Mouse (Mus musculus) liver, embryonic 14 days (tissue): Measurements from ENCODE around the gene Coro1c. TPM values are rescaled to one million over a fixed set of nuclear protein-coding genes. Genes with fewer than 3 reads are reported as not detected.

Source experiments
- polyA plus RNA-seq: library from polyadenylated mRNA; depleted of rRNA; stranded (reverse); fragments of >200 nt; gene quantifications from 2 replicates; pipeline ENCODE4 v1.2.3, GENCODE M21; 2012; rRNA removed

The Coro1c gene
- polyA plus RNA-seq, result 25.3 and 27.4 TPM in 2 replicates

DNA sequence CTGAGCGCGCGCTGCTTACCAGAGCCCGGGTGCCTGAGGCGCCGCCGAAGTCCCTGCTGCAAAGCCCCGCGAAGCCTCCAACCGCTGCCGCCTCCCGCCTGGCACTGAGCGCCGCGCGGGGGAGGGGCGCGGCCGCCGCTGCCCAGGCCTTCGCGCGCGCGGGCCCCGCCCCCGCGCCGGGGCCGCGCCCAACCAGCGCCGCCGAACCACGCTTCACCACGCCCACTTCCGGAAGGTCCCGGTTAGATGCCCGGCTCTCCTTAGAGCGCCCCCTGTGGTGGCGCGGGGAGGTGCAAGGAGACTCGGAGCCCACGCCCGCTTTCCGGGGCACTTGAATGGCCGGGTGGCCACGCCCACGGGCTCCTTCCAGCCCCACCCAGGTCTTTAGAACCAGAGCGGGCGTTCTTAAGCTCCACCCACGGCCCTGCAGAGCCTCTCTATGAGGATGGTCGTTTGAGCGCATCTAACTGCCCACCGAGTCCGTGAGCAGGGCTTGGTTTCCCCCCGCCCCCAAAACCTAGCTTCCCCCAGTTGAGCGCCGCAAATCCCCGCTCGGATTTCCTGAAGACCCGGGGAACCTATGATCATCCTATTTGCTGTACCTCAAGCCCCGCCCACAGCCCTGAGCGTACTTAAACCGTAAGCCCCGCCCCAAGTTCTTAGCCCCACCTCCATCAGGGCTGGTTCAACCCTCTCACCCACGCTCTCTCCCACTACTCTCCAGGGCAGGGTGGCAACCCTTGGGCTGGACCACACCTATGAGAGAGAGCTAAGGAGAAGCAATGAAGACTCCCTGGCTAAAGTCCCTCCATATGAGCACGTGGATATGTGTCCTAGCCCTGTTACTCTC lies at the start of gene Coro1c:
Gene Coro1c (minus strand): TSS at position 167 of the 850 bp plus-strand sequence.

DNA sequence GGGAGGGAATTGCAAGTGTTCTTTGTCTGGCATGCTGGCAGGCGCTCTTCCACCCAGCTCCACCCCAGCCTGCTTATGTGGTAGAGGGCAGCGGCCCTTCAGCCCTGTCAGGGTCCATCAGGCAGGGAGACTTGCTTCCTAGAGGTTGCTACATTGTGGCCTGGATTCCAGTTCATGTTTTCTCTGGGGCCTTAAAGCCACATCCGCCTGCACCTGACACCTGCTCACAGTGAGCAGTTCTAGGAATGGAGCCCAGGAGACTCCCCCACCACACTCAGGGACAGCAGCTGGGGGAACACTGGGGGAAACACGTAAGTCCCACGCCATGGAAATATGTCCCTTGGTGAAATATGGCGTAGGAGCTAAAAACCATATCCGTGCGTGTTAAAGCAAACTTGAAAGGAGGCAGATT lies 76.1 kb downstream of the Coro1c start, which contains the start of gene Selplg:
Gene Selplg (minus strand): TSS at position 155 of the 412 bp plus-strand sequence.

GRCm38 (mm10) chr5:113800280-113800679 lies 108.3 kb downstream of the Coro1c start, which contains the start of gene Tmem119:
Tmem119 (minus strand) TSS chr5:113800516.

Other genes starting within 250 kb of the Coro1c start
- not detected in 2 replicates for gene 1700069L16Rik, start 184.0 kb downstream of the Coro1c start, polyA plus RNA-seq
- 1.2 and 1.3 TPM in 2 replicates for gene Ficd, start 173.0 kb downstream of the Coro1c start, polyA plus RNA-seq
- 14.1 and 16.3 TPM in 2 replicates for gene Sart3, start 136.2 kb downstream of the Coro1c start, polyA plus RNA-seq
- 63.1 and 64.8 TPM in 2 replicates for gene Iscu, start 136.0 kb downstream of the Coro1c start, polyA plus RNA-seq
- 0.73 and 1.1 TPM in 2 replicates for gene Tmem119, start 108.2 kb downstream of the Coro1c start, polyA plus RNA-seq
- gene Selplg, start 76.1 kb downstream of the Coro1c start, polyA plus RNA-seq, result 7.0 and 7.7 TPM in 2 replicates
- 4.8 and 5.0 TPM in 2 replicates for gene Ssh1, start 85.1 kb upstream of the Coro1c start, polyA plus RNA-seq
- 0.02 and 0.06 TPM in 2 replicates for gene Dao, start 94.9 kb upstream of the Coro1c start, polyA plus RNA-seq
- 3.7 TPM in 2 replicates for gene Usp30, start 156.7 kb upstream of the Coro1c start, polyA plus RNA-seq
- 0.01 TPM in 1 of 2 replicates, not detected in the other for gene Svop, start 182.8 kb upstream of the Coro1c start, polyA plus RNA-seq
- gene Alkbh2, start 219.5 kb upstream of the Coro1c start, polyA plus RNA-seq, result 3.2 and 4.1 TPM in 2 replicates
- gene Ung, start 221.6 kb upstream of the Coro1c start, polyA plus RNA-seq, result 13.1 and 14.4 TPM in 2 replicates
- 0.14 and 0.22 TPM in 2 replicates for gene Acacb, start 237.8 kb upstream of the Coro1c start, polyA plus RNA-seq